Mouse (Mus musculus) kidney, adult 11 months (tissue): ENCODE data around the gene Mrpl54.
"Not testable (repeated sequence)": the region's sequence is repeated elsewhere in the genome, so short reads cannot be mapped to it uniquely, and the experiment has no call there.

Experiments used
- DNase-seq: peaks from one replicate; pipeline ENCODE4 v3.0.0; 2022

Gene Mrpl54

GRCm38 (mm10) chr10:81259225-81259884 lies 7.4 kb downstream of the Mrpl54 start:
- DNase-seq = no peak

DNA sequence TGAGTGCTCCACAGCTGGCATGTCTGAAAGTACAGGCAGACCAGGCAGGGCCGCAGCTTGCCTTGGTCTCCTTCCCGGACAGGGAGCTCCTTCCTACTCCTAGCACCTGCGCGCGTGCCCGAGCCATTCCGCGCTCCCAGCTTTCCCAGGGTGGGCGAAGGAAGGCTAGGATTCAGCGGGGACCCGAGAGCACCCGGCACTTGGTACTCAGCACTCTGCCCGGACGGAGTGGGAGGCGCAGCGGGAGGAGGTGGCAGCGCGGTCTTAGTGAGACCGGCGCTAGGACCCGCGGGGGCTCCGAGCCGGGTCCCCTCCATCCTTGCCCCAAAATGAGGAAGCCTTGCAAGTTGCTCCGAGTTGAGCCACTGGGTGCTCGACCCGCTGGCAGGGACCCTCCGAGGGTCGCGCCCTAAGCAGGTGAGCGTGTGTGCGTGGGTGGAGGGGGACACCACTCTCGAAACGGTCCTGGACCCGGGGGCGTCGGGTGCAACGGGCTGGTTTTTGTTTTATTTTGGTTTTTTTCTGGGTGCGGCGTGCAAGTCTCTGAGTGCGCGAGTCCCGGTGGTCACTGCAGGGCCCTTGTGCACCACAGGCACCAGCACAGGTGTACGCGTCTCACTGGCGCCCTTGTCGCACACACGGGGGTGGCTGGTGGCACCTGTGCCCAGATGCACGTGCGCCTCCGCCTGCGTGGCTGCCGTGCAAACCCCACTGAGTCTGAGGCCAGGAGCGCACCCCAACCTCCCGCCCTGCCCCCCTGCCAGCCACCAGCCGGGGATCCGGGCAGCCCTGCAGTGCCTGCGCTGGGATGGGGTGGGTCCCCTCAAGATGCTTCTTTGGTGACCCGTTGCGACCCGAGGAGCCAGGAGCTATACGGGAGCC lies 9.3 kb downstream of the Mrpl54 start:
- no peak for DNase-seq

- DNase-seq = no peak
Measured at GRCm38 (mm10) chr10:81254886-81255285, 11.8 kb downstream of the Mrpl54 start.

DNA sequence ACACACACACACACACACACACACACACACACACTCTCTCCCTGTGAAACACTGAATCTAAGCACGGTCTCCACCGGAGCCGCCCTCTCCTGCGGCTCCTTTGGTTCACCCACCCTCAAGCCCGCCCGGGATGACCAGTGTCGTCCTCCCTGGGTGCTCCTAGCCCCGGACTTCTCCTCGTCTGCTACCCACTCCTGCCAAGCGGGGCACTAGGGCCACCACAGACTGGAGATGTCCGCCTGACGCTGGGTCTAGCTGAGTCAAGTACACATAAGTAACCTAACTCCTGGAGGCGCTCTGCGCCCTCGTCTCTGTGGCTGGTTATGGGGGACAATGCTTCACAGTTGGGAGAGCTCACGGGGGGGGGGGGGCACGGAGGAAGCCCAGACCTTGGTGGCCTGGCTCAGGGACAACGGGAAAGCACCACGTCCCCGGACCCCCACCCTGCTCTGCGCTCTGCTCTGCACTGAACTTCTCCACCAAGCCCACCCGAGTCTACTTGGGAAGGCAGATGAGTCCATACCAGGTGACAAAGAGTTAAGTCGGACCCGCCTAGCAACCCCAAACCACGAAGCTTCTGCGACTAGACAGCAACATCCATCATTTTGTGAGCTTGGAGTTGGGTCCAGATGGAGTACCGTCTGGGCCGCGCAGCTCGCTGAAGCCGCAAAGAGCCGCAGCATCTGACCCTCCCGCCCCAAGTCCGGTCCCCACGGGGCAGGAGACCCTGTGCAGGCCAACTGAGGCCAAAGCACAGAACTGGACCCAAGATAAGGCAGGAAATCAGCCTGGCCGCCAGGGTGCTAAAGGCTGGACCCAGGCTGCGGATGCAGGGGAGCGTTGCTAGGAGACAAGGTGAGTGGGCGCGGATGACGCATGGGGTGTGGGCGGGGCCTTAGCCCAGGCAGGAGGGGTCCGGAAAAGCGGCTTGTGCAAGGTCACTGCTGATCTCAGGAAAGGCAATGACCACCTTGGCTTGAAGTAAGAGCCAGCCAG lies 14.0 kb downstream of the Mrpl54 start, which contains the start of gene Matk:
Matk (plus strand) TSS at position 512 of the 996 bp plus-strand sequence.
- DNase-seq = no peak

DNA sequence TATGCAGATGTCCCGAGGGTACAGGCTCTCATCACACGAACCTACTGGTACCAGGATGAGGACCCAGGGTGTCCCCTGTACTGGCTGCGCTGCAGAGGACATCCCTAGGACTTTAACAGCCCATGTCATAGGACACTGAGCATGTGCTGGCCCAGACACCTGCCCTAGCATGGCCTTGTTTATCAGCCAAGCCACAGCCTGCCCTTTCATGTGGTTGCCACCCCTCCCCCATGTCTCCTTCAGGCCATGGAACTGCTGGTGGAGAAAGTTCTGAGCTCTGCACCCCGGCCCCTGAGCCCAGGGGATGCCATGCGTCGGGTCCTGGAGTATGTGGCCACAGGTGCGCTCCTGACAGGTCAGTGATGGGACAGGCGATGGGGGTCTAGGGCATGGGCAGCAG lies 17.3 kb downstream of the Mrpl54 start:
- no peak for DNase-seq

DNA sequence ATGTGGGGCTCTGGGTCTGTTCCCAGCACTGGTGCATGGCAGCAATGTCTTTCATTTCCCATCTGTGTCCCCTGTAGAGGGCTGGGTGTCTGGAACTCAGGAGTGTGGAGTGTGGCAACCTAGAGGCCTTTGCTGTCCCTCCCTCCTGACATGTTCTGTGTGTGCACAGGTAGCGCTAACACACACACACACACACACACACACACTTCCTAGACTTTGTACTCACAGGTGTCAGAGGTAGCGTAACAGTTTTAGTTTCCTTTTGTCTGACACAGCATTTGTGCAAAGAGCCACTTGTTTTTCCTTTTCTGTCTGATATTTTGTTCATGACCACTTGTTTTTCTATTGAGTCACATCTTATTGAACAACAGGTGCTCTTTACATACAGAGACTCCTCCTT lies 18.9 kb downstream of the Mrpl54 start:
- DNase-seq = no peak

GRCm38 (mm10) chr10:81245166-81245565 lies 21.6 kb downstream of the Mrpl54 start:
- DNase-seq = no peak

DNA sequence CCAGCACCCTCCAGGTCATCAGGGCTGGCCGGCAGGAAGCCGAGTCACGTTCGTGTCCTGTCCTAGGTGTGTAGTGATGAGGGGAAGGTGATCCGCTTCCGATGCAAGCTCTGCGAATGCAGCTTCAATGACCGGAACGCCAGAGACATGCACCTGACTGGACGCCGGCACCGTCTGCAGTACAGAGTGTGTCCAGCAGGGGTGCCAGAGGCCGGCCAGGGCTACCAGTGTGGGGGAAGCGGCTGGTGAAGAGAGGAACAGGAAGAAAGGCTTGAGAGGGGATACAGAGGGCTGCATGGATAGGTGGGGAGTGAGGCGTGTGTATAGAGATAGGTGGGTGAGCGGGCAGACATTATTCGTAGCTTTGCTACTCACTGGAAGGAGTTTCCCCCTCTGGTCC lies 22.1 kb downstream of the Mrpl54 start:
- DNase-seq = peak; percentile 61

DNA sequence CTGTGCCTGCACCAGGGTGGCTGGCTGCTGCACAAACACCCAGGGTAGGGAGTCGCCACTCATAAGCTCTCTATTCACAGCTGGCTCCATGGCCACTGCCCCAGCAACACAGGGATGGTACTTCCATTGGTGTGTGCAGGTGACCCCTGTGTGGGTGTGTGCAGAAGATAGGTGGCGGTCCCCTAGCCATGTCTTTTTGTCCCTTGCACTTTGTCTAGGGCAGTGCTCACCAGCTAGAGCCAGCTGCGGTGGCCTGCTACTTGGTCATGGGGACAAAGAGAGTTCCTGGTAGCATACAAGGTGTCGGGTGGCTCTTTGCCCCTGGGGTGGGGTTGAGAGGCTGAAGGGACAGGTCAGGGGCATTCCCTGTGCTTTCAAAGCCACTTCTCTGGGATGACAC lies 22.6 kb downstream of the Mrpl54 start:
- DNase-seq = no peak

DNA sequence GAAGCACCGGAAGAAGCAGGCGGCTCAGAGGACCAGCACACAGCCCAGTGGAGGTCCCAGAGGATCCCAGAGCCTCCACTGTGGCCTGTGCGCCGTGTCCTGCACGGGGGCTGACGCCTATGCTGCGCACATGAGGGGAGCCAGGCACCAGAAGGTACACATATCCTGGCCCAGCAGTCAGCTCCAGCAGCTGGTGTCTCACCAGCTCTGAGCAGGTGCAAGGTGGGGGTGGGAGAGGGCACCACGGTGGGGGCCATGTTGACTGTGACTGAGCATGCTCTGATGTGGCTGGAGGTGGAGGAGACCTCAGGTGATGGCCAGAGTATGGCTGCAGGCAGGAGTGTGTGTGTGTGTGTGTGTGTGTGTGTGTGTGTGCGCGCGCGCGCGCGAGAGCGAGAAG lies 24.7 kb downstream of the Mrpl54 start:
- DNase-seq = no peak

DNA sequence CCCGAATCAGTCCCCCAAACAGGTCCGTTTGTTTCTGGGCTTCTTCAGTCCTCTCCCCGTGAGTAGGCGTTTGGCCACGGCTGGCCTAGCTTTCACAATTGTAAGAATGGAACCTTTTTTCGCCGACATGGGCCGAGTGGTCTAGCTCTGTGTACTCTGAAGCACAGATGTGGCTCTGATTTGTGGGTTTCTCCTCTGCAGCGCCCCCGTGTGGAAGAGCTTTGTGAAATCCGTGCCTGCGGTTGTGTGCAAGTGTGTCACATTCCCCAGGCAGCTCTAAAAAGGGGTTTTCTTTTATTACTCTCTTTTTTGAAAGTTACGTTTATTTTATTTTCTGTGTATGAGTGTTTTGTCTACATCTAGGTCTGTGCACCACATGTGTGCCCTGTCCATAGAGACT lies 25.9 kb downstream of the Mrpl54 start:
- DNase-seq = no peak

DNA sequence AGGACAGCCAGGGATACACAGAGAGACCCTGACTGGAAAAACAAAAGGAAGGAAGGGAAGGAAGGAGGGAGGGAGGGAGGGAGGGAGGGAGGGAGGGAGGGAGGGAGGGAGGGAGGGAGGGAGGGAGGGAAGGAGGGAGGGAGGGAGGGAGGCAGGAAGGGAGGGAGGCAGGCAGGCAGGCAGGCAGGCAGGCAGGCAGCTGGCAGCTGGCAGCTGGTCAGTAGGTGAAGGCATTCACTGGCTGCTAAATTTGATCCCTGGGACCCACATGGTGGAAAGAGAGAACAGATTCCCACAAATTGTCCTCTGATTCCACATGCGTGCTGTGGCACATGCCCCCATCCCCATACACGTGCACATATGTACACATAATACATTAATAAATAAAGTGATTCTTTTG lies 28.1 kb downstream of the Mrpl54 start:
- no peak for DNase-seq

GRCm38 (mm10) chr10:81236471-81237268 lies 30.1 kb downstream of the Mrpl54 start:
- DNase-seq = no peak

- no peak for DNase-seq
Measured at GRCm38 (mm10) chr10:81234206-81234605, 32.5 kb downstream of the Mrpl54 start.

- no peak for DNase-seq
Measured at GRCm38 (mm10) chr10:81233226-81233585, 33.5 kb downstream of the Mrpl54 start.

- peak; percentile 89 for DNase-seq
Measured at GRCm38 (mm10) chr10:81232580-81233225, 34.0 kb downstream of the Mrpl54 start, which contains the start of gene Zfr2. TSS of gene Zfr2 (plus strand) at chr10:81233155.

- no peak for DNase-seq
Measured at GRCm38 (mm10) chr10:81231436-81231835, 35.3 kb downstream of the Mrpl54 start.

- no peak for DNase-seq
Measured at GRCm38 (mm10) chr10:81230438-81231332, 36.0 kb downstream of the Mrpl54 start, which contains the start of gene Atcay. TSS of gene Atcay (minus strand) at chr10:81230833.

DNA sequence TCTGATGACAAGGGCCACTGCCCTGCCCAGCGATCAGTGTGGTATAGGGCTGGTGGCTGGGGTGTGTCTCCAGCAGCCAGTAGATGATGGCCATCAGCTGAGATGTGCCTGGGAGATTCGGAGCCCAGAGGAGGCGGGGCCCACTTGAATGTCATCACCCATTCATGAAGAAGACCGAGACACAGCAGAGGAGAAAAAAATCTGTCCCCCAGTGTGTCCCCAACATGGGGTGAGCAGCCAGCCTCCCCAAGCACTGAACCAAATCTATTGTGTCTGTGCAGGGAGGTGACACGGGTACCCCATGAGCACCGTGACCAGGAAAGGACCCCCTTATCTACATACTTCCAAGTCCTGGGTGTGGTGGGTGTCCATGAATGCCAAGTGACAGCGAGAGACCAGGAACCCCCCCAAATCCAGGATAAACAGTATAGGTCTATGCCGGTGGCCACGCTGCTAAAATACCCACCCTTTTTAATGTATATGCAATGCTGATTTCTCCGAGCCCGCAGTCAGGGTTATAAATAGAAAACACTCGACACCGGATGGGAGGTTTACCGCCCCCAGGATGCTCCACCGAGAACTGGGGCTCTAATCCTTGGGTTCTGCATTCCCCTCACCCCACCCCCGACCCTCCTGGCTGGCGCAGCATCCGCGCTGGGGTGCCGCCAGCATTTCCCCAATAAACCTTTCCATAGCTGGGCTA lies 36.8 kb downstream of the Mrpl54 start:
- DNase-seq = no peak

GRCm38 (mm10) chr10:81223731-81224130 lies 43.0 kb downstream of the Mrpl54 start:
- DNase-seq = not testable (repeated sequence)
